Mouse (Mus musculus): ENCODE measurements around the gene Hist2h3c1.

GRCm38 (mm10) chr3:96293787-96294186 is 47.3 kb downstream of the Hist2h3c1 start, which contains the start of gene Fcgr1:
- no peak for TF ChIP-seq CTCF (IDR thresholded peaks at IDR 0.05)
- TF ChIP-seq POLR2A (IDR thresholded peaks at IDR 0.05; ENCODE audit: insufficient read depth, low read depth, low read length), result no peak
